Mouse (Mus musculus) bone marrow macrophage, adult 2 months (primary cell): ENCODE data around the gene Sema3f.

ENCODE experiments used
- CTCF ChIP-seq: IDR thresholded peaks from 2 replicates; pipeline ENCODE4 v1.5.1; 2012; ENCODE audit warnings: low read depth, mild to moderate bottlenecking, low read length, moderate library complexity
- POLR2A ChIP-seq: IDR thresholded peaks from 2 replicates; pipeline ENCODE4 v1.6.1; 2012; ENCODE audit warnings: mild to moderate bottlenecking, low read depth, low read length, borderline replicate concordance

GRCm38 (mm10) chr9:107663525-107663924, 46.8 kb downstream of the Sema3f start:
- TF ChIP-seq POLR2A (no peak), CTCF (no peak)
